Mouse (Mus musculus) heart, postnatal 36 days (tissue): ENCODE data around the gene Grk6. TPM values are rescaled to one million over a fixed set of nuclear protein-coding genes. Genes with fewer than 3 reads are reported as not detected.
"Not testable (repeated sequence)": the region's sequence is repeated elsewhere in the genome, so short reads cannot be mapped to it uniquely, and the experiment has no call there.

Source experiments
- DNase-seq, 2 experiments: peaks; one replicate each; pipeline ENCODE4 v3.0.0; 2021 to 2022
- intact Hi-C: fragments of 180-260 bp; cut with DNase I; formaldehyde crosslinking; loops from one replicate; pipeline ENCODE4 v1.15.1; 2025
- total RNA-seq, 2 experiments: library from RNA; stranded (reverse); gene quantifications; 2 replicates each; pipeline ENCODE4 v1.2.3; 2021

The Grk6 gene
- total RNA-seq, 2 experiments from 2014 or later = 17.6 to 18.1 TPM

DNA sequence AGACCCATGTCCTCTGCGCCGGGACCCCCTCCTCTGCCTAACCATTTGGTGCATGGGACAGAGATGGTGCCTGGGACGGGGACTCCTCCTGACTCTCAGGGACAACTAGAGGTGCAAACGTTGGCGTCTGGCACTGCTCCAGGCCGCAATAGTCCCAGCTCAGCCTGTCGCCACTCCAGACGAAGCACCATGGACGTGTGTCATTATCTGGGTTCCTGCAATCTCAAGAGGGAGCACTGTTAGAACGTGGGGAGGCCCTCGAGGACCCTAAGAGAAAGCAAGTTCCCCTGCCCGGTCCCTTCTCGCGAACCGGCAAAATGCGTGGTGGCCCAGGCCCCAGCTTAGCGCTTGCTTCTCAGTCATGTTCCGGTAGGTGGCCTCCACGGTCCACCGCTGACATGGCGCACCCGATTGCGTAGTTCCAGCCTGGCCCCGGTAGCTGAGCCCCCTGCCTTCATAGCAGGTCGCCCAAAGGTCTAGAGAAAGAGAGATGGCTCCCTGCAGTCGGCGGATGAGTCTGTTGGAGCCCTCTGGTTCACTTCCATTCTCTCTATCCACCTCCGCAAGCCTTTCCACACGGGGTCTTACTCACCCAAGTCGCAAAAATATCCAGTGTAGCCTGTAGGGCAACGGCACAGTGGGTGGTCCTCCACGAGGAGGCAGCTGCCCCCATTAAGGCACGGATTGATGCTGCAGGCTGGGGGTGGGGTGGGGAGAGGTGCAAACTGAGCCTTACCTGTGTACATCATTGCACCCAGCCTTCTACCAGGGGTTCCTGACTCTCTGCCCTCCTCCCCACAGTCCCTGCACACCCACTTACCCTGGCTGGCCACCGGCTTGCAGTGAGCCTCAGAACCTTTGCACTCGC, 23.7 kb upstream of the Grk6 start:
- intact Hi-C loops = no loop called here

DNA sequence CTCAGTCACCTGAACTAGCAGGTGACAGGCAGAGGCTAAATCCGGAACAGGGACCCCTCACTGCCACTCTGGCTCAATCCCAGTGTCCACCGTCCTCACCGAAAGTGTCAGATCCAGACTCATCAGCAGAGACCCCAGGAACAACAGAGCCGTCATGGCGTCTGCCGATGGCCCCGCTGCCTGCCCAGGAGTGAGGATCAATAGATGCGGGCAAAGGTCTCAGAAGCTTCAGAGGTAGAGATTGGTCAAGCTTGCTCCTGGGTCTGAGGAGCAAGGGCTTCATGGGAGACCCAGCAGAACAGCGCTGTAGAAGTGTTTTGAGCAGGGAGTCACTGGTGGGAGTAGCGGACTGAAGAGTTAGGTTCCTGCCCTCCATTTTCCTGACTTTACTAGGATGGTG, 18.3 kb upstream of the Grk6 start, which contains the start of gene F12:
TSS of gene F12 (minus strand) at position 181 of the 400 bp plus-strand sequence.
- intact Hi-C loops = no loop called here
- DNase-seq = no peak

More for the DNA sequence above, 23.7 kb upstream of the Grk6 start:
- DNase-seq = peak; percentile 77

DNA sequence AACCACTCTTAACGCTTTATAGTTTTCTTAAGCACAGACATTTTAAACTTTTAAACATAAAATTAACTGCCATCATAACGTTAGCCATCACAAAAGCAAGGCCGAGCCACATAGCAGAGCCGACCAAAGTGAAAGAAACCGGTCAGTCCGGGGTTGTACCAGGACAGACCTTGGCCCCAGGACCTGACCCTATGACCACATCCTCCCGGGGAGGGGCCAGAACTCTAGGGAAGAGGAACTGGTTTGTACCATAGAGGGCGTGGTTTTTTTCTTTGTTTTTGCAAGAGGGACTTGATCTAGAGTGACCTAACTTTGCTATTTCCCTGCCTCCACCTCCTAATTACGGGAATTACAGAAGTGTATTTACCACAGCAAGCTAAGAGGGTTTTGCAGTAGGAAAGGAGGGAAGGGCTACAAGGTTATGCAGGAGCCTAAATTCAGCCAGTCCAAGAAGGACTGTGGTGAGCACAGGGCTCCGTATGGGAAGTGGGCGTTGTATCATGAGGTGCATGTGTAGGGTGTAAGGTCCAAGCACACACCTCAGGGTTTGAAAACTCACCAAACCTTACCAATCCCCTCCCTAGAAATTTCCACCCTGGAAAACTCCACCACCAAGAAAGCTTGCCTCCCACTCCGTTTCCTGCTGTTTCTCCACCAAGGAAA, 15.5 kb upstream of the Grk6 start:
- peak; percentile 60 to 70 for DNase-seq
- intact Hi-C loops = no loop called here

DNA sequence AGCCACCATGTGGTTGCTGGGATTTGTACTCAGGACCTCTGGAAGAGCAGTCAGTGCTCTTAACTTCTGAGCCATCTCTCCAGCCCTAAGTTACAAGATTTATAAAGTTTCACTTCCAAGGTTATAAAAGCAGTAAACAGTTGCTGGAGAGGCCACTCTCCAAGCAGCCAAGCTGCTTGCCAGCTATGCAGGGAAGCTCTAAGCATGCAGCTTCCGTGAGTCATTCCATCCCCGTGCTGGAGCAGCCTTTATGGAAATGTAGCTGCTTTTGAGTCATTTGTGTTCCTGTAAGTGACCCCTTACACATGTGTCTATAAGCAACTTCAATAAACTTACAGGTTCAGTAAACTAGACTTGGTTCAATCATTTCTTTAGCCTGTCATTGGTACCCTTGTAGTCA, 14.3 kb upstream of the Grk6 start:
- DNase-seq = no peak

DNA sequence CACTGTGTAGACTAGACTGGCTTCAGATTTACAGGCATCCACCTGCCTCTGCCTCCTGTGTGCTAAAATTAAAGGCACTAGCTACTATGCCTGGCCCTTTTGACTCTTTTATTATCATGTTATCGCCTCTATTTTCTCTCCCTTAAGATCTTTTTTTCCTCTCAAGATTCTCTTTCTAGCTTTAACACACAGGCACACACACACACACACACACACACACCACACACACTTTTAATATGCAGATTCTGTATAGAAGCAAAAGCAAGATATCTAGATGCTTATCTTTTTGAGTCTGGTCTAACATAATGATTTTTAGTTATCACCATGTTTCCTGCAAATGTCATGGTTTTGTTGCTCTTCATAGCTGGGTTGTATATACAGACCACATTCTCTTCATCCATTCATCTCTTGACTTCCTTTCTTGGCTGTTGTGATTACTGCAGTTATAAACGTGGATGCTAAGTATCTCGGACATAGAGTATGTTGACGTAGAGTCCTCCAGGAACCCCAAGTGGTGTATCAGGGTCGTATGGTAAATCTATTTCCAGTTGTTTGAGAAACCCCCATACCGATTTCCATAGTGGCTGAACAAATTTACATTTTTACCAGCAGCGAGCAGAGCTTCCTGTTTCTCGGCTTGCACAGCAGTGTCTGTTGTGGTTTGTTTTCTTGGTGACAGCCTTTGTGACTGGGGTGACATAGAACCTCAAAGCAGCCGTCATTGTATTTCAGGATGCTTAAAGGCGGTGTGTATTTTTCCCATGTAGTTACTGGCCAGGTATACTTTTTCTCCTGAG, 12.8 kb upstream of the Grk6 start:
- intact Hi-C loops = no loop called here
- no peak for DNase-seq

More for the DNA sequence above, 14.3 kb upstream of the Grk6 start:
- intact Hi-C loops = no loop called here

DNA sequence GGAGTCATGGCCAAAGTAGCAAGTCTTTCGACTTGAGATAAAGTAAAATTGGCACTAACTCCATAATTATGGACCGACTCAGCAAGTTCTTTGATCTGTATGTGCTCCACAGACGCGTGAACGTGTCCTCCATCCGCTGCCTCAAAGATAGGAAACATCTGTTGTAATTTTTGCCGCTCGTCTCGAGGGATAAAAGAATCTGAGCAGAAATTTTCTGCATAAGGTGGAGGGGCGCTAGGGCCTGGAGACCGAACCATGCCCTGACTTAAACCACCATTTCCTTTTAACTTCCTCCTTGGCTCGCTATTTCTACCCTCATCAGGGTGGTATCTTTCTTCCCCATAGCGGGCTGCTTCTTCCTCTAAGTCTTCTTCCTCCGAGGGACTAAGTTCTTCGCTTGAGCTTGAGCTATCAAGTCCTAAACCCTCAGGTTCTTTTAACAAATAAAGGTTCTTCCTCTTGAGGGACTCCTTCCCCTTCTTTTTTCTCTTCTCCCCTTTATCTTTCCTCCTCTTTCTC, 7.7 kb upstream of the Grk6 start:
- DNase-seq, intact Hi-C loops: not testable (repeated sequence)

DNA sequence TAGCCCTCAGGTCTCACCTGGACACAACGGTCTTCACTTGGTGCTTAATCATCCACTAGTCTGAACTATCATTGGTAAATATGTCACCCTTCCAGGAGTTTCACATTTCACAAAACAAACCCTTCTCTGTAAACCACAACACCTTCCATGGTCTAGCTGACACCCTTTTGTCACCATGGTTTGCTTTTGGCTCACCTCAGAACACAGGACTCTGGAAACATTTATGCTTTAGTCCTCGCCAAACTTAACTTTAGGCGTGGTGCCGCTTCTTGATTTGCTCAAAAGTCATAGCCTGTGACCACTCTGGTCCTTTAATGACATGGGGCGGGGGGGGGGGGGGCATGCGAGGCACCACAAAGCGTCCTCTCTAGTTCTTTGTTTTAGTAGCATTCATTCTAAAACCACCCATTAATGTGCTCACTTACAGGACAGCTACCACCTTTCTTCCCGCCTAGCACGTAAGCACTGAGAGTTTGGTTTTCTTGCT, 1.0 kb upstream of the Grk6 start:
- intact Hi-C loops = loop anchor here (2.0 kb wide), 1 partner anchor 25 kb away; no protein-coding TSS in a partner anchor
- DNase-seq = no peak

DNA sequence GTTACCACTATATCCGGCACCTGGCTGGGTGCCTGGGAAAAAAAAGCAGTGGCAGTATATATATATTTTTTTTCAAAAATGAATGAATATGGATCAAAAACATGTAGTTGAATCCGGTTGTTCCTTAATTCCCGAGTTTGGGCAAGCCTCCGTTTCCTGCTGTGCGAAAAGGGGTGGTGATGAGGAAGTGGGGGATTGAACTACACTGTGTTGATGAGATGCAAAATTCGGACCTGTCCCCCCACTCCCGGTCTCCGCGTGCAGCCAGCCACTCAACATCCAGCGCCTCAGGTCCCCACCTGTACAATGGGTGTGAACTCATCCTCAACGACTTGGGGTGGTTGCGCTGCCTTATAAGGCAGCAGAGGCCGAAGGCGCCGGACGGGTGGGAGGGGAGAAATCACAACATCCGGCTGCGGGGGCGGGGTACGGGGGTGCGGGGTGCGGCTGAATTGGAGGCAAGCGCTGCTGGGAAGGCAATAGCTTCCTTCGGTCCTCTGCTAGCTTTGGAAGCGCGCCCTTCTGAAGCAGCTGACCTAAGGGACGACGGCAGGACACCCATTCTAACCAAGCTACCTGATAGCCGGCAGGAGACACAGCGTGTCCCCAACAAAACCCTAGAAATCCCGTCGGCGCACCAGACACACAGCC, 461 bp upstream of the Grk6 start:
- no peak for DNase-seq
- intact Hi-C loops = no loop called here

DNA sequence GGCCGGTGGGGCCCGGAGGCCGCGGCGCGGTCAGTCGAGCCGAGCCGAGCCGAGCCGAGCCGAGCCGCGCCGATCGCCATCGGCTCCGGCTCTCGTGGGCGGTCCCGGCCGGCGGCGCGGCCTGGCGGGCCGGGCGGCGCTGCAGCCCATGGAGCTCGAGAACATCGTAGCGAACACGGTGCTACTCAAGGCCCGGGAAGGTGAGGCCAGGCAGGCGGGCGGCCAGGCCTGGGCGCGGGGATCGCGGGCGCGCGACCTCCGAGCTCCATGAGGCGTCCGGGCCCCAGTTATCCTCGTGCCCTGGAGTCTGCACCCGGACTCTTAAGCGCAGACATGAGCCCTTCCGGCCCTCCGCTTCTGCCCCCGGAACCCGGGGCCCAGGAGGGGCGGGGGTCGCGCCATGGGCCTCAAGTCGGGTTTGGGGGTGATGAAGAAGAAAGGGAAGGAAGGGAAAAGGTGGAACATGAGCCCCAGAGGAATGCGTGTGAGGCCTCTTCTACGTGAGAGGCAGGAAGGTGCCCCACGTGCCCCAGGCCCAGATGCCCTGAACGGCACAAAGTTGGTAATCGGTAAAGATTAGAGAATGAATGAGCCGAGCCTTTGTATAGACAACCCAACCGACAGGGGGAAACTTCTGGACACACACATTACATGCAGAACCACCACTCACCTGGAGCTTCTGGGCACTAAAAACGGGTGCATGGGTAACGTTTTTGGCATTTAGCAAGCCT, 654 bp downstream of the Grk6 start:
- intact Hi-C loops = no loop called here
- DNase-seq = no peak

DNA sequence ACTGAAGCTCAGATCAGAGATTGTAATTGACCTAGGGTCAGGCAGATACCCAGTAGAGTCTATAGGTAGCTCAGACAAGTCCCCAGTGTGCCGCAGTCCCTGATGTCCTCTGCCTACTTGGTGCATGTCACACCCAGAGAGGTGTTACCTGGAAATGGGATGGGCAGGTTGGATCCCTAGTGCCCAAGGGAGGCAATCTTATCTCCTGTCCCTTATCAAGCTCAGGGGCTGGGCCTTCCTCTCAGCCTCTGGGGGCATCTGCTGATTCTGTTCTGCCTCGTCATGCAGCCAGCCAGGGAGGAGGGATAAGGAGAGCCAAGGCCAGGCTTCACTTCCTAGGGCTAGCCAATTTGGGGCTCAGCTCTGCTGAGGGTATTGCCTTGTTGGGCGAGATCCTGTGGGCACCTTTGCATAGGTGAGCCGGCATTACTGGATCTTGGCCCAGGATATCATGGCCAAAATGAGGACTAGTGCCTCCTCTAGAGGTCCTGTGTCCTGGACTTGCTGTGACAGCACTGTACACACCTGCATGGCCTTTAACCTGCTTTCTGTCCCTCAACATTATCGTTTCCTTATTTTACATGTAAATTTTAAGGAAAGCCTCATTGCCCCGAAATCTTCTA, 1.7 kb downstream of the Grk6 start:
- intact Hi-C loops = no loop called here
- DNase-seq = no peak

DNA sequence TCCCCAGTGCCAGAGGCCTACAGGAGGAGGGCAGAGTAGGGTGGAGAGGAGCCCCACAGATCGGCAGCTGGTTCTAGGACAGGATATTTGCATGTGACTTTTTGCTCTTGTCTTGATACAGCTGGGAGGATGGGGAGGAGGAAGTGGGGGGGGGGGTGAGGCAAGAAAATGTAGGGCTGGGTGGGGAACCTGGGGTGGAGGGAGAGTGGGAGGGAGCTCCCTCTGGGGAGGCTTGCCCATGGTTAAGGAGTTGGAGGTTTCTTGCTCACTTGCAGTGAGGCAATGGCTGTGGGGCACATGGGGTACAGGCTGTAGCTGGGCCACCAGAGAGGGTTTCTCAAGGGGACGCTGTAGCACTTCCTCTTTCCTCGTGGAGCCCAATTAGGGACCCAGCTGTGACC, 2.7 kb downstream of the Grk6 start:
- DNase-seq = no peak
- intact Hi-C loops = no loop called here

DNA sequence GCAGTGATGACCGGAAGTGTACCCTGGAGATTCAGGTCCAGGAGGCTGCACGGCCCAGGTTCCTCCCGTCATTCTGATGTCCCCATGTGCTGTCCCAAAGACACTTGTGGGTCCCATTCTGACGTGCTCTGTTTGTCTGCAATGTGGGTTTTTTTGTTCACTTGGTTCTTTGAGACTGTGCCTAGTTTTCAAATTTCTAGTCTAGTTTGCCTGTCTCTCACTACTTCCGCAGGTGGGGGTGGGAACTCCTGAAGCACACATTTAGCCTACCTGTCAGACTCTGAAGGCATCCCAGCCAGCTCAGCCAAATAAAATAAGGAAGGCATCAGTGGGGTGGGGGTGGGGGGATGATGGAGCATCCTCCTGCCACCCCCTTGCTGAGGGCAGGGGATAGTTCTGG, 3.3 kb downstream of the Grk6 start:
- DNase-seq = no peak
- intact Hi-C loops = loop anchor here (2.0 kb wide), 1 partner anchor 67 kb away; no protein-coding TSS in a partner anchor

DNA sequence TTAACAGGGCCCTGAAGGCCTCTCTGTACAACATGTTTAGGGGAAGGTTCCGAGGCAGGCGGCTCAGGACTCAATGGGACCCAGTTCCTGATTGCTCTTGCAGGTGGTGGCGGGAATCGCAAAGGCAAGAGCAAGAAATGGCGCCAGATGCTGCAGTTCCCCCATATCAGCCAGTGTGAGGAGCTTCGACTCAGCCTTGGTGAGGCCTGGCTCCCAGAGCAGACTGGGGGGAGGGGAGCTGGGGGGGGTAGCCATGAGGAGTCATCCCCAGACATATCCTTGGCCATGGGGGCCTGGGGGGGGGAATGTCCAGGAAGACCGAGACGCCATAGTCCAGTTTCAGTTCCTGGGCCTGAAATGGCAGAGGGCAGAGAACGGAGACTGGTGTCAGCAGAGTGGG, 4.3 kb downstream of the Grk6 start:
- intact Hi-C loops = loop anchor here (2.0 kb wide), 1 partner anchor 66 kb away; no protein-coding TSS in a partner anchor
- DNase-seq = no peak

DNA sequence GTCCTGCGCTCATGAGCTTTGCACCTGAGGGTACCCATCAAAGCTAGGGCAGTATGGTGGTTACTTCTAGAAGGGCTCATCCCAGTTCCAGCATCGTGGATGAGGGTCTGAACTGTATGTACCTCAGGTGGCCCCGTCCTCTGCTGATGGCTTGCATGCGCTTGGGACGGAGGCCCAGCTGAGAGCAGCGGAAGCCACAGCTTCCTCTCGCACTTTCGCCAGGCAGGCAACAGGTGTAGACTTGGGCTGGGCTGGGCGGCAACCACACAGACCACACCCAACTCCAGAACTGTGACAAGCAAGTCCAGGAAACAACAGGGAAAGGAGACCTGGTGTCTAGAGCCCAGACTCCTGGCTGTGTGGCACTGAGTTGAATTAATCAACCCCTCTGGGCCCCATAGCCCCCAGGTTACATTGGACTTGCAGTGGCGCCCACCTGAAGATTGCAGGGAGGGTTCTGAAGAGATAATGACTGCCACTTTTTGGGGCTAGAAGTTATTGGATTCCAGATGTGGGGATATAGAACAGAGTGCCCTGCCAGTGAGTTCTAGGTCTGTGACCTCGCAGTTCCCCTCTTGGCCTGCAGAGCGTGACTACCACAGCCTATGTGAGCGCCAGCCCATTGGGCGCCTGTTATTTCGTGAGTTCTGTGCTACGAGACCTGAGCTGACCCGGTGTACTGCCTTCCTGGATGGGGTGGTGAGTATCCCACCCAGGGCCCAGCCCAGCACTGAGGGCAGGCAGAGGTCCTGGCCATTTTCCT, 5.0 kb downstream of the Grk6 start:
- intact Hi-C loops = loop anchor here (2.0 kb wide), 1 partner anchor 65 kb away; no protein-coding TSS in a partner anchor
- DNase-seq = no peak

DNA sequence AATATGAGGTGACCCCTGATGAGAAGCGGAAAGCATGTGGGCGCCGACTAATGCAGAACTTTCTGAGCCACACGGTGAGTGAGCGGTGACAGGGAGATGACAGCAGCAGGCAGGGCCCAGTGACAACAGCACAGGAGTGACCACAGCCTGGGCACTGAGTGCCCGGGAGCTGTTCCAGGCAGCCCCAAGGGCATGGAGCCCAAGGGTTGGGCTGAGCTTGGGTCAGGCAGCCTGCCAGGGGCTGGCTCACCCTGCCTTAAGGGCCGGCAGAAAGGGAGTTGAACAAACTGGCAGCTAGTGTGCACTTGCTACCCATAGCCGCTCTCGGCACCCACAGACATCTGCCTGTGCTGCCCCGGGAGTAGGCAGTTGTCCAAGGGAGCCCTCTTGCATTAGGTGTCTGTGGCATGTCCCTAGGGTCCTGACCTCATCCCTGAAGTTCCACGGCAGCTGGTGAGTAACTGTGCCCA, 5.7 kb downstream of the Grk6 start:
- intact Hi-C loops = no loop called here
- DNase-seq = peak; percentile 76 to 79

DNA sequence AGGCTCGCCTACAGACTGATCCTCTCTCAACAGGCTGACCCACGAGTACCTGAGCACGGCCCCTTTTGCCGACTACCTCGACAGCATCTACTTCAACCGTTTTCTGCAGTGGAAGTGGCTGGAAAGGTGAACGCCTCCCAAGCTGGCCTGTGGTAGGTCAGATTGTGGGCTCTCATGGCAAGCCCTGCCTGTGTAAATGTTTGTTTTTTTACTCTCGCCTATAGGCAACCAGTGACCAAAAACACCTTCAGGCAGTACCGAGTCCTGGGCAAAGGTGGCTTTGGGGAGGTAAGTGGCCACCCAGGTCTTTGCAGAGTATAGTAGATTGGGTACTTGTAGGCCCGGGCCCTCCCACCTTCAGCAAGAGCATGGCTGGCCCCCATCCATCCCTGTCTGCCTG, 6.4 kb downstream of the Grk6 start:
- DNase-seq = no peak
- intact Hi-C loops = no loop called here

DNA sequence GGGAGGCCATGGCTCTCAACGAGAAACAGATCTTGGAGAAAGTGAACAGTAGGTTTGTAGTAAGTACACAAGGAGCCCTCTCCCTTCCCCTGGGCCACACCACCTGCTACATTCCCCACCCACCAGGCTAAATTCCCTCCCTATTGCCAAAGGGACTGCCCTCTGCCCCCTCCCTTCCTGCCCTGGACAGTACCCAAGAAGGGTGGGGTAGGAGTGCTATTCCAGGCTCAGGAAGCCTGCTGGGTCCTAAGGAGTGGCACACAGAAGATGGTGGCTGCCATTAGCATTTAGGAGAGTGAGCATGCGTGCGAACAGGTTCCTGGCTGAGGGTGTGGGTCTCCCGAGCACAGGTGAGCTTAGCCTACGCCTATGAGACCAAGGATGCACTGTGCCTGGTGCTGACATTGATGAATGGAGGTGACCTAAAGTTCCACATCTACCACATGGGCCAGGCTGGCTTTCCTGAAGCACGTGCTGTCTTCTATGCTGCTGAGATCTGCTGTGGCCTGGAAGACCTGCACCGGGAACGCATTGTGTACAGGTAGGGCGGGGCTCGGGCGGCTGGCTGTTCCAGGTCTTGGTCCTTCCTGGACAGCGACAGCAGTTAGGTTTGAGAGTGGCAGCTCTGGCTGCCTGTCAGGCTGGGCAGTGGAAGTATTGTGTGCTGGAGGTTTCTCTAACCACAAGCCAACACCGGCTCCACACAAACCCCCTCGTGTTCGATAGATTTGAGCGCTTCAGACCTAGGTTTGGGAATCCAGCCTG, 7.1 kb downstream of the Grk6 start:
- DNase-seq = peak; percentile 57 to 59

More for the DNA sequence above, 7.1 kb downstream of the Grk6 start:
- intact Hi-C loops = no loop called here
